Mouse (Mus musculus) layer of hippocampus, adult 11-12 months (tissue): Measurements from ENCODE around the gene Trim67.

ENCODE experiments used
- DNase-seq: peaks from one replicate; pipeline ENCODE4 v3.0.0; 2022; ENCODE audit warnings: low spot score

The Trim67 gene

DNA sequence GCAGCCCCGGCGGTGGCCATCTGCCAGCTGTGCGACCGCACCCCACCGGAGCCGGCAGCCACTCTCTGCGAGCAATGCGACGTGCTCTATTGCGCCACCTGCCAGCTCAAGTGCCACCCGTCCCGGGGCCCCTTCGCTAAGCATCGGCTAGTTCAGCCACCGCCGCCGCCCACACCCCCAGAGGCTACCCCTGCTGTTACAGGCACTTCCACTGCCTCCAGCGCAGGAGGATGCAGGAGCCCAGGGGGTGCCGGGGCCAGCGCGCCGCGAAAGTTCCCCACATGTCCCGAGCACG, 1.5 kb downstream of the Trim67 start:
- DNase-seq: peak; percentile 65

DNA sequence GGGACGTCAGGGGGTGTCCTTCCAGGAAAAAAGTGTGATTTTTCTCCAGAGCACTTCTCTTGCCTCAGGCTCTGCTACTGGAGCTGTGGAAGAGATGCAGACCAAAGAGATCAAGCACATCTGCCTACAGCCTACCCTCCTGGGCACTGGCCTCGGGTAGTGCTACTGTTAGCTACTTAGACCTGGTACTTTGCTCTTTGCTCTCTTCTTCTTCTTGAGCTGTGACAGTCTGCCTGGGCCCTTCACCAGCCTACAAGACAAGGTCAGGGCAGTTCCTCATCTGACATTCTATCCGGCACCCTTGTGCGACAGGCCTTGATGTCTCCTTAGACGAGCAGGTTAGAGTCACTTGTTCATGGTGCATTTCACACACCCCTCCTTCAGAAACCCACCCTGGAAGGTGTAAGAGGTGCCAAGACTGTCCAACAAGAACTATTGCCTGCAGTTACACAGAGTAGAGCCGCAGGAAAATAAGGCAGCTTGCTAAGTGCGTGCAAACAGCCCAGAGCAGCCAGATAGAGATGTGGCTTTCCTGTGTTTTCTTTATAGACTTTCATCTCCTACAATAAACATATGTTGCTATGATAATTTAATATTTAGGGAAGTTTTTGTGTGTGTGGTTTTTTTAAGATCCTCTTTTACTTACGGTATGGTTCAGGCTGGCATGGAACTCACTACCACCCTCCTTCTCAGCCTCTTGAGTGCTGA, 3.0 kb downstream of the Trim67 start:
- no peak for DNase-seq

DNA sequence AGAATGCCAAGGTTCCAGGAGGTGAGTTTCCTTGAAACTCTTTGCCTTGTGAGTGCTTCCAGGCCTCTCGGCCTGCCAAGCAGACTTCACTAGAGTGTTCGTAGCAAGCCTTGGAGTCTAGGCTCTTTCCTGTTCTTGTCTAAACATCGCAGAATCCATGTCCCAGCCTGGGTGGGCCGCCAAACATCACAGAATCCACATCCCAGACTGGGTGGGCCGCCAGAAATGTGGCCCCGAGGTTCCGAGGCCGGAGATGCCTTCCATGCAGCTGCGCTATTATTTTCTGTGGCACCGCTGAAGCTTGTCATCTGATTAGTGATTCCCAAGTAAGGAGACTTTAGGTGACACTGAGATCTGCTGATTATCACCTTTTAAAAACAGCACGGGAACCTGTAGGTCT, 7.7 kb downstream of the Trim67 start:
- DNase-seq: no peak

DNA sequence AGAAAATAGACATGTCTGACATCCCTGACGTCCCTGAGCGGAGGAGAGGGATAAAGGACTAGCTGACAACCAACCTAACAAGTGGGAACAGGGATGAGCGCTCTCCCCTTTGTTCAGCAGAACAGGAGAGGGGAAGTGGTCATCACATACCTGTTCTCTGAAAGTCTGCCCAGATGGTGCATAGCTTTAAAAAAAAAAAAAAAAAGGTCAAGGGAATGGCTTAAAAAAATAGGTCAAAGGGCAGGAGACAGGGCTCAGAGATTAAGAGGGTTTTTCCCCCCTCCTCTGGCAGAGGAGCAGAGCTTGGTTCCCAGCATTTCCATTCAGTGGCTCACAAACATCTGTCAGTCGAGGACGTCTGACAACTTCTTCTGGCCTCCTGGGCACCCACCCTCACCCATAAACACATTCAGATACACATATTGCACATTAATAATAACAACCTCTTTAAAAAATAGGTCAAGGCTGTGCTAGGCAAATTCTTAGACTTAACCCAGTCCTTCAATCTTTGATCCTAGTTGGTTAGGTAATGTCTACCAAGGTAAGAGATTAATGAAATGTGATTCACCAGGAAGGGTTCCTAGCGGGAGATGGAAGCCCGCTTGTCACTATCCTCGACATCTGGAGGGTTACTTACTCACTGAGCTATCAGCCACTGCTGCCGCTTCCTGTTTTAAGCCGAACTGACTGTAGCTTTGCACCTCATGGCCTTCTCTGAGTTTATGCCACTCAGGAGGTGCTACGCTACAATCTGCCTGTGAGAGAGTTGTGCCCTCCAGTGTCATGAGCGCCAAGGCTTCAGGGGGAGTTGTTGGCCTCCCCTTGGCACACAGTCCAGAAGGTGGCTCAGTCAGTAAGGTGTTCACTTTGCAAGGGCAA, 11.2 kb downstream of the Trim67 start:
- DNase-seq: no peak

DNA sequence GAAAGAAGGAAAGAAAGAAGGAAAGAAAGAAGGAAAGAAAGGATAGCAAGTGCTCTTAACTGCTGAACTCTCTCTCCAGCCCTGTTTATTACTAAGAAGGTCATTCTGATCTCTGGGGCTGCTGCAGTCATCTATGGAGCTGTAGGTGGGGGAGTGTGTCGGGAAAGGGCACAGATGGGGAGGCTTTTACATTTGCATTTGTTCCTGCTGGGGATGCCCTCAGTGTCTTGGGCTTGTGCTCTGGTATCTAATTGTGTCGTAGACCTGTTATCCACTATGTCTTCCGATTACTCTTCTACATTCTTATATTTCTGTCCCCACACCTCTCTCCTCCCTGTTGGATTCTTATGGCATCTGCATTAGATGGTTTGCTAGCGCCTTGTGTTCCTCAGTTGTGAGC, 13.1 kb downstream of the Trim67 start:
- DNase-seq: no peak

DNA sequence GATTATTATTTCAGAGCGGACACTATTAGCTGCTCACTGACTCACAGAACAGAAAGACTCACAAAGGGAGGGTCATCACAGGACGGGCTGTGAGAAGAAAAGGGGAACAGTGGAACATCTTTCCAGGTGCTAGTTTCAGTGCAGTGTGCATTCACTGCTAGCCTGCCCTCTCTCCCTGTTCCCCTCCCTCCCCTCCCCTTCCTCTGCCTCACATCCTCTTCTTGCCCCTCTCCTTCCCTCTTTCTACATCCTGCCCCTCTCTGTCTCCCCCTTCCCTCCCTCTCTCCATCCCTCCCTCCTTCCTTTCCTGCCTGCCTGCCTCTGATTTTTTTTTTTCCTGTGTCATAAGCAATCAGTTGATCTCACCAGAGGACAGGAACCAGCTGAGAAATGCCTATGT, 16.5 kb downstream of the Trim67 start:
- no peak for DNase-seq

DNA sequence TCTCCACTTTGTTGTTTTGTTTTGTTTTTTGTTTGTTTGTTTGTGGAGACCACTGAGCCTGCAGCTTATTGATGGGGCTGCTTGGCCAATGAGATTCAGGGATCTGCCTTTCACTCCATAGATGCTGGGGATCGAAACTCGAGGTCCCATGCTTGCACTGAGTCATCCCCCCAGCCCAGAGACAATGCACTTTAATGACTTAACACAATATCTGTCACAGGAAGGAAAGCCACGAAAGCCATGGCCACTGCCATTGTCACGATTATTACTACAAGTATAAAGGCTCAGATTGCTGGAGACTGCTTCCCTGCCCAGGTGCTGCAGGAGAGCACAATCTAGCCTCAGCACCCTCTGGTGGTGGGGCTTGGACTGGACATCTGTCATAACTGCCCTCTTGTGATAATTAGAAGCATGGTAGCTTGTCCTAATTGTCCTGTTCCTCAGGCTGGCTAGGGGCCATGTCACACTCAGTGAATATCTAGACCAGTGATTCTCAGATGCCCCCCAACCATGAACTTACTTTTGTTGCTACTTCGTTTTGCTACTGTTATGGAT, 17.2 kb downstream of the Trim67 start:
- no peak for DNase-seq

DNA sequence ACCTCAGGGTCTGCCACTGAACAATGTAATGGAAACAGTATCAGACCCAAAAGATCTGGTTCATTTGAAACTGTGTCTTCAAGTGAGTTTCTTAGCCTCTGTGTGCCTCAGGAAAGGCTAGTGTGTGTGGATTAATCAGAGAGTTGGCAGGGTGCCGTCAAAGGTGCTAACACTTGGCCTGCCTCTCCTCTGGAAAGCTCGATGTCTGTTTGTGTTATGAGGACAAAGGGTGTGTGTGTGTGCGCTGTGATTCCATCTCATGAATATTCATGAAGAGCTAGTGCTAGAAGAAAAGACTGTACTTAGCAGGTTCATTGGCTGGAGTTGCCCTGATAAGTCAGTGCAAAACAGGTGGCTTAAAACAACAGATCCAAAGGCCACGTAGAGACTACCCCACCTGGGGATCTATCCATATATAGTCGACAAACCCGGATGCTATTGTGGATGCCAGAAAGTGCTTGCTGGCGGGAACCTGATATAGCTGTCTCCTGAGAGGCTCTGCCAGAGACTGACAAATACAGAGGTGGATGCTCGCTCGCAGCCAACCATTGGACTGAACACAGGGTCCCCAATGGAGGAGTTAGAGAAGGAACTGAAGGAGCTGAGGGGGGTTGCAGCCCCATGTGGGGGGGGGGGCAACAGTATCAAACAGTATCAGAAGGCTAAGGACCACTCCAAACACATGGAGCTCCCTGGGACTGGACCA, 17.9 kb downstream of the Trim67 start:
- DNase-seq: no peak

DNA sequence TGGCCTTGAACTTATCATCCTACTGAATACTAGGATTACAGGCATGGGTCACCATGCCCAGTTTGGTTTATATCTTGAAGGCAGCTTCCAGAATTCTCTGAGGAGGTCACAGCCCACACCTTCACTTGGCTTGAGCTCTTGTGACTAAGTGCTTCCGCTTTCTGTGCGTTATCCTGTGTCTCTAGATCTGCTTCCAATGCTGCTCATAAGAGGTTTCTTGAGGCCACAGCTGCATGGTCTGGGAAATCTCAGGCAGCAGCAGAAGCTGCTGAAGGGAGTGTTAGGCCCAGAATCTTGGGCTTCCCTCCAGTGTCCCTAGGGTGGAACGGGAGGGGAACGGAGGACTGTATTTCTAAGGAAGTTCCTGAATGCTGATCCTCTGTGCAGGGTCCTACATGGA, 20.4 kb downstream of the Trim67 start:
- no peak for DNase-seq

DNA sequence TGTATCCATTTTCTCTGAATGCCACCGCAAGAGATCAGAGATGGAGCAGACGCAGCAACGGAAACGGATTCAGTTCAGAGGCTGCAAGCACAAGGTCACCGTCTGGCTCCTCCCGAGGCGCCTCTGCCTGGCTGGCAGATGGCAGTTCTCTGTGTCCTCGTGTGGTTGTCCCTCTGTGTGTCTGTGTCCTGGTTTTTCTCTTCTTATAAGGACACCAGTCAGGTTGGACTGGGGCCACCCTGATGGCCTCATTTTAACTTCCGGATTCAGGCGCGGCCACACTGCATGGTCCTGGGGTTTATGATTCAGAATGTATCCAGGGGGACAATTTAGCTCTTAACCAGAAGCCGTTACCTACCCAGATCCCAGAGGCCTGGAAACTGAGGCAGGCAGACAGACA, 23.0 kb downstream of the Trim67 start:
- no peak for DNase-seq

DNA sequence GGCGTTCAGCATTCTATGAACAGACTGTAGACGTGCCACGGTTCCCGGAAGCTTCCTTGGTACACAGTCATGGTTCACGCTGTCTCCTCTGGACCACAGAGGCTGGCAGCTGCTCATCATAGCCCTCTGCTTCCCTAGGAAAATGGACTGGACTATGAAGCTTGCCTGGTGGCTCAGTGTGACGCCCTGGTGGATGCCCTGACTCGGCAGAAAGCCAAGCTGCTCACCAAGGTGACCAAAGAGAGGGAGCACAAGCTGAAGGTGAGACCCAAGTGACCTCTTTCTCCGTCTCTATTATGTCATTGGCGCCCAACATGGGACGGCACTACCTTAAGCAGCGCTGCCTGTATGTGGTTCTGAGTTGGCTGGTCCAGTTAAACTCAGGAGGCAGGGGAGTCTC, 24.0 kb downstream of the Trim67 start:
- no peak for DNase-seq

DNA sequence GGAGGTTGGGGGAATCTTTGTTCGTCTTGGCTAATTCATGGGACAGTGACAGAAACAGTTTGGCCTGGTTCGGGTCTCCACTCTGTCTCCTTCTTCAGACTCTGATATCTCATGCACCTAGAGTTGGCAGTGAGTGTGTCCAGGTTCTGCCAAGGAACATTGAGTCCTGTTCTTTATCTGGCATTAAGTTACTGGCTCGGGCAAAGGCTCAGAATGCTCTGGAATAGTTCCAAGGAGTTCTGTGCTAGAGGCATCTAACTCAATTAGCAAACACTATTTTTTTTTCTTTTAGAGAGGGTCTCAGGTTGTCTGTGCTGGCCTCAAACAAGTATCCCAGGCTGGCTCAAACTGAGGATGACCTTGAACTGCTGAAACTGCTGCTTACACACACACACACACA, 24.5 kb downstream of the Trim67 start:
- DNase-seq: no peak

DNA sequence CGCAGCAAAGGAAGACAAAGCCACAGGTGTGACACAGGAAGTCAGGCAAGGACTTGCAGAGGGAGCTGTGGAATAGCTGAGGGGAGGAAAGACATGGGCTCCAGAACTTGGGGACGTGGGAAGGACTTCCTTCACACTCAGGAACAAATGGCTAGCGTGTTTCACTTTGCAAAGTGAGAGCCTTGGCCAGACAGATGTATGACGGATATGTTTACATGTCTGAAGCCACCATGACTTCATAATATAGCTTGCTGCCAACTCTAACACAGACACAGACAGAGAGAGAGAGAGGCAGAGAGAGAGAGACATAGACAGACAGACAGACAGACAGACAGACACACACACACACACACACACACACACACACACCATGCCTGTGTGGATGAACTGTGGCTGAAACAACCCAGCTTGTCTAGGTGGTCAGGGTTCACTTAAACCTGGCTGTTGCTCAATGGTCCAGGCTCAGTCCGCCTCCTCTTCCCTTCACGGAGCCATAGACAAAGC, 26.8 kb downstream of the Trim67 start:
- no peak for DNase-seq

DNA sequence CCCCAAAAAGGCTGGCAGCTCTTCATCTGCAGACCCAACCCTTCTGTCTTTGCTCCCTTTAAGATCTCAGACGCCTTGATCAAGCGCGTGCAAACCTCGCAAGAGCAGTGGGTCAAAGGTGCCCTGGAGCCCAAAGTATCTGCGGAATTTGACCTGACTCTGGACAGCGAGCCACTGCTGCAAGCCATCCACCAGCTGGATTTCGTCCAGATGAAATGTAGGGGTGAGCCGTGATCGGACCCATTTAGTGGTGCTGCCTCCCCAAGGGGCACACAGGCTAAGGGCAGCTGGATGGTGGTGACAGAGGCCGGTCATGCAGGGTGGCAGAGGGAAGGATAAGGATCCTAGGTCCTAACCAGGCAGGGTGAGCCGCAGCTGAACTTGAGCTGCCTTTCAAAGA, 27.2 kb downstream of the Trim67 start:
- DNase-seq: no peak

DNA sequence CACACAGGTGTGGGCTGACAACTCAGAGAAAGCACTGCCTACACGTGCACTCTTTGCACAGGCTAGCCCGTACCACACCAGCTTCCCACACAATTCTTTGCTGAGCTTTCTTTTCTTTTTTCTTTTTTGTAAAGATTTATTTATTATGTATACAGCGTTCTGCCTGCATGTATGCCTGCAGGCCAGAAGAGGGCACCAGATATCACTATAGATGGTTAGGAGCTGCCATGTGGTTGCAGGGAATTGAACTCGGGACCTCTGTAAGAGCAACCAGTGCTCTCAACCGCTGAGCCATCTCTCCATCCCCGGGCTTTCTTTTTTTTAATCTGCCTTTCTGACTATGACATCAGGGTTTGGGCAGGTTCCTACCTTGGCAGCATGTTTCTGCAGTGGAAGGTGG, 30.6 kb downstream of the Trim67 start:
- DNase-seq: no peak

DNA sequence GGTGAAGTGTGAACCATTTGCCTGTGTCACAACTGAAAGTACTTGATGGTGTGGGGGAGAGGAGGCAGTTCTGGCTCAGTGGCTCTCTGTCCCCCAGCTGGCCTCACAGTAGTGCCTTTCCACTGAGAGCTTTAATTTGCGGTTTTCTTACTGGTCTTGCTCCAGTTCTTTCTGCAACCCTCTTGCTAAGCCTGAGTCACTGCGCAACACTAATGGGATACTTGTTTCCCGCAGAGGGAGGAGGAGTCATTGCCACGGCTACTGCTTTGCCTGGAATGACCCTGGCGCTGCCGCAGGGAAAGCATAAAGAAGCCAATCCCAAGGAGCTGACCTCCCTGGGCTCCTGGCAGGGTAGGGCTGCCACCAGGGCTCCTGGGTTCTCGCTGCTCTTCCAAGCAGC, 33.8 kb downstream of the Trim67 start:
- DNase-seq: peak; percentile 28

DNA sequence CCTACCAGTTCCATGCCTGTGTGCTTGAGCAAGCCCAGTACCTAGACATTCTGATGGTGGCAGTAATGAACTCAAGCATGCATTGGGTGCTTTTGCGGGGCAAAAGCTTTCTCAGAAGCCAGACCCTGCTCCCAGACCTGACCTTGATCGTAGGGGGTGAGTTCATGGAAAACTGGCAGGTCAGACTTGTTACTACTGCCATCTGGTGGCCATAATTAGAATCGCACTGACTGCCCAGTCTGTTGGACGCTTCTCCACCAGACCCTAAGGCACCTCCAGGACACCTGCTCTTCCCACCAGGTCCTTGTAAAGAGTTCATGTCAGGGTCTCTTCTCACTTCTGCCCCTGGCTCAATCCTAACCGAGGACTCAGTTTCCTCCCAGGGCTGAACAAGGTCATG, 34.5 kb downstream of the Trim67 start:
- DNase-seq: peak; percentile 64

DNA sequence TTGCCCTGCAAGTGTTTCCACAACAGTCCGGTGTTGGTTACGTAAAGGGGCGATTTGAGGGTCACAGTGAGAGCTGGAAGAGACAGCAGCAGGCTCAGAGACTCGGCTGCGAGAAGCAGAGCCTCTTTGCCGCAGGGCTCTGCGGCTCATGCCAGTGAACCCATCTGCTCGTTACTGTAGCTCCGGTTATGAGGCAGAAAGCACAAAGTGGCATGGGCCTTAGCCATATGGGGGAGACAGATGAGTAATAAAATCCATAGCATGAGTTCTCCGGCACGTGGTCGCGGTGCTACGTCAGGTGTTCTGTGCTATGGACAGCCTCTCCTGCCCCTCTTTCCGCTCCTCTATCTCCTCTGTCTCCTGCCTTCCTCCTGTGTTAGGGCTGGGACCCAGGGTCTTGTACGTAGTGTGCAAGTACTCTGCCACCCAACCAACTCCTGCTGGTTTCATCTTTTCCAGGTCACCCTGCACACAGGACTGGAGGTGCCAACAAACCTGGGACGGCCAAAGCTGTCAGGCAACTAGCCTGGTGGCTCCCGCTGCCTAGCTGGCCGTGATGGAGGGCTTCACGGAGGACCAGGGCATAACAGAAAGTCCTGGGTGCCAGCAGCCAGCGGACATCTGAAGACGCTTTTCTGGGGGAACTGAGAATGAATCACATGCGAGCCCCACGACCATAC, 35.8 kb downstream of the Trim67 start:
- DNase-seq: peak; percentile 53

DNA sequence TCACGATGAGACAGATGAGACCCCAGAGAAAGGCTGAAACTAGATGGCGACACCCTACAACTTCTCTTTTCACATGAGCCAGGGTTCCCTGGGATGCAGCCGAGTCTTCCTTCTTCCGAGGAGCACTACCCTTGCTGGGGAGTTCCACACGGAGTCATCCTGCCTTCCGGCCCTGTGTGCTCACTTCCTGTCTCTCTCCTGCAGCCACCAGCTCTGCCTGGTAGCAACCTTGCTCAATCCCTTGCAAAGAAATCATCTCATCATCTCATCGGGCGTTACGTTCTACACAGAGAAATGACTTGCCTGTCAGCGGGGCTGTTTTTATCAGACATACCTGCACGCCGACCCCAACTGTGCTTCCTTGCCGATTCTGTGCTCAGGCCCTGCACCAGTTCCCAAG, 37.2 kb downstream of the Trim67 start:
- no peak for DNase-seq

DNA sequence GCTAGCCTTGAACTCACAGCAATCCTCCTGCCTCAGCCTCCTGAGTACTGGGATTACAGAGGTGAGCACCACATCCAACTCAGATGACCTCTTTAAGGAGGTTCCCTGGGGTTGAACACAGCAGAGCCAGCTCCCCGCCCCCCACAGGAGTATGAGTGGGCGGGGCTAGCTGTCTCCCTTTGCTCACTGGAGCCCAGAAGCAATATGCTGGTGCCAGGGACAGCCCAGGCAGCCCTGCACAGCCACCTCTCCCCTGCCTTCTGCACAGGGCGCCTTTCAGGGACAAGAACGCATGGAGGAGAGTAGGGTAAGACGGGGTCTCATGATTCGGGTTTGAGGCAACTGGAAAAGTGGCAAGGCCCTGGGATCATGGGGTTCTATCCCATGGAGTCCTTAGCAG, 38.6 kb downstream of the Trim67 start:
- DNase-seq: no peak

DNA sequence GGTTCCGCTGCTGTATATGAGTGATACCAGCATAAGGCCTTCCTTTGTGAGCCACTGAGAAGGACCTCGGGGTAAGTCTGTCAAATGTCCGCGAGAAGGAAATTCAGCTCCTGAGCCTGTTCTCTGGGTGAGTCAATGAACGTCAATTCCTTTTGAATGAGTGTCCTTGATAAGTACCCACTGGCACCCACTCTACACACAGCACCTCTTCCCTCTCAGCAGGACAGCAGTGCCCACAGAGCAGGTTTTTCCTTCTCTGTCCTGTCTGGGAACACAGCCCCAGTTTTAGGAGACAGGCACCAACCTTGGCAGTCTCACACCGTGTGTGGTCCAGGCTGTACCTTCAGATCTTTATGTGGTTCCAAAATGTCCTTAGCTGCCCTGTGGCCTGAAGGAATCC, 39.0 kb downstream of the Trim67 start:
- DNase-seq: no peak
